Mouse (Mus musculus) spleen, postnatal 14 days (tissue): Measurements from ENCODE around the gene Hemk1.

Source experiments
- DNase-seq, 2 experiments: peaks; one replicate each; pipeline ENCODE4 v3.0.0; 2021 to 2022; ENCODE audit warnings: low spot score in 2 of 2

Gene Hemk1

GRCm38 (mm10) chr9:107338172-107338883 lies at the start of gene Hemk1:
Hemk1 (minus strand) TSS chr9:107338350.
- DNase-seq: peak; percentile 49 to 66

- DNase-seq: no peak
Measured at GRCm38 (mm10) chr9:107387708-107388107, 49.6 kb upstream of the Hemk1 start.

- peak; percentile 24 to 47 for DNase-seq
Measured at GRCm38 (mm10) chr9:107386722-107387121, 48.6 kb upstream of the Hemk1 start.

- no peak for DNase-seq
Measured at GRCm38 (mm10) chr9:107384396-107384795, 46.2 kb upstream of the Hemk1 start.

DNA sequence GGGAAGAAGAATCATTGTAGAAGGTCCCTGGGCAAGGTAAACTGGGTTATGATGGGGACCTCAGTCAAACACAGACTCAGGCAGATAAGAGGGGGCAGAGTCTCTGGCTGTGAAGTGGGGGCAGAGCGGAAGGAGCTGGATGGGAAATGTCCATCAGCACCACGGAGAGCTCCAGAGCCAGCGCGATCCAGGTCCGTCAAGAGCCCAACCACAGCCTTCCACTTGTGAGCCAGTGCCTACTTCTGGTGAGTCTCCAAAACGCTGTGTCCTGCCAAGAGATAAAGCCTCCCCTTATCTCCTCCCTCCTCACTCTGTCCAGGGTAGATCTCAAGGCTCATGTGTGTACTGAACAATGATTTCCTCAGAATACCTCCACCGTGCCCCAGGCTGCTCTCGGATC lies 43.6 kb upstream of the Hemk1 start:
- no peak for DNase-seq

DNA sequence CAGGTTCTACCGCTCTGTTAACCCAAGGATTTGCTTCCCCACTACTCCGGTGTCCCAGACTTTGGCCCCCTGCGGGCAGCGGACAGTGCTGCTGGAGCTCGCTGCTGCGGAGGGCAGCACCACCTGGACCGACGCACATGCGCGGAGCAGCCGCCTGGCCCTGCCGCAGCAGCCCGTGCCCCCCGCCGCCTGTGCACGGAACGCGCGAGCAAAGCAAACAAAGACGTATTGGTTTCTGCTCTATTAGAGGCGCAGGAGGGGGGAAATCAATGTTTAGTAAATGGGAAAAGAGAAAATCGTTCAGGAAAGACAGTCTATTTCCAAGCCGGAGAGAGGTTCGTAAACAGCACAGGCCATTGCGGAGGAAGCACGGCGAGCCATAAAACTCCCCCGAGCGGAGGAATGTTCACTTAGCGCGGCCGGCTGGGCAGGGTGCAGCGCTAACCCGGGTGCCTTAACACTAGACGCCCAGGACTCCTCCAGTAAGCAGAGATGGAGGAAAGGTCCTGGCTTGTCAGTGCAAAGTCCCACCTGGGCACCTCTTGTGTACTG lies 39.9 kb upstream of the Hemk1 start:
- no peak for DNase-seq

DNA sequence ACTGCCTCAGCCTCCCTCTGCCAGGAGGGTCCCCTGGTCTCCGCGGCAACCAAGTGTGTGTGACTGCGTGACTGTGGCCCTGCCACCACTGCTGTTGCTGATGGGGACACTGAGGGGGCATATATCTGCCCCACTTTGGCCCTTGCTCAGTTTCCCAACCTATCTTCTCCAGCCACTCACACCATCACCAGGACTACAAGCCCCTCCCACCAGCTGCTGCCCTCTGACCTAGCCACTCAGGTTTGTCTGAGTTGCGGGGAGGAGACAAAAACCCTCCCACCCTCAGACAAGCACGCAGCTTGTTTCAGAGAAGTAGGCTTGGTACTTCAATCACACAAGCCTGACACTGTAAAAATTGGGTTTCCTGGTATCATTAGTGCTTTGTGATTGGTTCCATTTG lies 37.3 kb upstream of the Hemk1 start:
- DNase-seq: no peak

DNA sequence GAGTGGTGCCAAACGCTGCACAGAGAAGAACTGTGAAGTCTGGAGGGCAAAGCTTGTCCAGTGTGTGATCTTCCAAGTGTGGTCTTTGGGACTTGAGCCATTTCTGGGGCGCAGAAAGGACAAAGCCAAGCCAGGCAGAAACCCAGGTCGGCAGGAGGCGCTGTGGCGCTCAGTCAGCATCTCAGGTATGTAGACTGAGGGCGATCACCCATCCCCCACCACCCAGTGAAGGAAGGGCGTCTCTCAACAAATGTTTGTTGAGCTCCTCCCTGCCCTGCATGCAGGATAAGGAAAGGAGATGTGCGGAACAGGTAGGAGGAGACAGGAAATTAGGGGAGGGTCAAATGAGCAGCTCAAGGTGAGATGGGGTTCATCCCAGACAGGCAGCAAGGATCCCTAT lies 36.5 kb upstream of the Hemk1 start:
- DNase-seq: peak in 1 of 2 experiments; percentile 20

GRCm38 (mm10) chr9:107372441-107372840 lies 34.3 kb upstream of the Hemk1 start:
- no peak for DNase-seq

- no peak for DNase-seq
Measured at GRCm38 (mm10) chr9:107370106-107370463, 31.9 kb upstream of the Hemk1 start.

GRCm38 (mm10) chr9:107369270-107370105 lies 31.3 kb upstream of the Hemk1 start:
- DNase-seq: peak; percentile 54 to 65

GRCm38 (mm10) chr9:107368302-107368701 lies 30.2 kb upstream of the Hemk1 start:
- DNase-seq: peak in 1 of 2 experiments; percentile 12

- peak in 1 of 2 experiments; percentile 55 for DNase-seq
Measured at GRCm38 (mm10) chr9:107366644-107367043, 28.5 kb upstream of the Hemk1 start.

DNA sequence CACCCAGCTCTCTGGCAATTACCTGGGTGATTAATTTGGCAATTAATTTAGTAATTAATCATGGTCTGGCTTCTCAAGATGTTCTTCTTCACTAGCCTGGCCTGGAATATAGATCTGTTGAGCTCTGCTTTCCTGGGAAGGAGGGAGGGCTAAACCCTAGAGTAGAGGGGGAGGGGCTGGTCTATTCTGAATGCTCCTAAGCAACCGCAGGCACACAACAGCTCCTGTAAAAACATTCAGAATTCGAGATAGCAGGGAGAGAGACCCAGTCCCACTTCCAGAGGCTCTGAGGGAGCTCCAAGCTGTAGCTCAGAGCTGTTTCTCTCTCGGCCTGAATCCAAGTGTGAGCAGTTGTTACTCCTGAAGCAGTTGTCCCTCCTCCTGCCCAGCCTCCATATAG lies 22.8 kb upstream of the Hemk1 start:
- DNase-seq: no peak

DNA sequence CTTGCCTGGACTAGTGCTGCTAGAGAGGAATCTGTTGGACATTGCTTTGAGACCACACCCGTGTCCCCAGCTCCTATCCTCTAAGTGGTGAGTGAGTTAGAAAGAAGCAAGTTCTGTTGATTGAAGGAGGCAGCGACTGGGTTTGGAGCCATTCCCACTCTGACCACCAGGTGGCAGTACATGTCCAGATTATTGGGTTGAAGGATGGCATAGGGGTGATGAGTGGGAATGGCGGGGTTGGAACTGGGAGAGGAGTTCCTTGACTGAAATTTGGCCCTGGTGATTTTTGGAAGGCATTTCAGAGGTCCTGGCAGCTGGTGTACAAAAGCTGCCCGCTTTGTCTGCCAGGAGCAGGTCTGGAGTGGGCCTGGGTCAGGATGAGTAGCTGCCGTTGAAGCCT lies 19.5 kb upstream of the Hemk1 start:
- peak; percentile 50 to 70 for DNase-seq

DNA sequence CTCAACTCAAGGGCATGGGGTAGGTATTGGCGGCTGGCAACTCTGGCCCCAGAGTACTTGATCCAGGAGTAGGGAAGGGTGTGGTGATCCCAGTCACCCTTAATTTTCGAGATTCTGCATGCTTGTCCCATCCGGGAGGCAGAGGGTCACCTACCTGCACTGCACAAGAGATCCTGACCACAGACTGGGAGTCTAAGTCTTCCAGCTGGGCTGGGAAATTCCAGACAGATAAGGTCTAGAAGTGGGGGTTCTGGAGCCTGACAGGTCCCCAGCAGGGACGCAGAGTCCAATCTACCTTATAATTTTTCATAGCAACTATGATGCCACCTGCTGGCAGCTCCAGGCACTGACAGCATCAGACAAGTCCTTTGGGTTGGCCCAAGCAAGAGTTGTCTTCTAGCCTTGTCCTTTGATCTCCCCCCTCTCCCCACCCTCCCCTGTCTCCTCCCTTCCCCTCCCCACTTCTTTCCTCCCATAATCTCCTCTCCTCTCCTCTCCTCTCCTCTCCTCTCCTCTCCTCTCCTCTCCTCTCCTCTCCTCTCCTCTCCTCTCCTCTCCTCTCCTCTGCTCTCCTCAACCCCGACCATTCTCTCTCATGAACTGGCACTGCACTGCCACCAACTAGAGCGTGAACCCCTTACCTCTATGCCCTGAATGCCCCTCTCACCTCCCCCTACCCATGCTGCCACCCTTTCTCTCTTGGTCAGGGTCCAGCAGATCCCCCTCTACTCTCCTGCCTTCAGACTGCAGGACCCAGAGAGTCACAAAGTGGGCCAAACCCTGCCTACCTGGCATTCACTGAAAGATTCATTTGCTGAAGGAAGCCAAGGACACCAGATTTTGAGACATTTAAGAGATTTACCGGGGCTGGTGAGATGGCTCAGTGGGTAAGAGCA lies 18.0 kb upstream of the Hemk1 start:
- DNase-seq: peak in 1 of 2 experiments; percentile 52

GRCm38 (mm10) chr9:107354826-107355225 lies 16.7 kb upstream of the Hemk1 start:
- no peak for DNase-seq

DNA sequence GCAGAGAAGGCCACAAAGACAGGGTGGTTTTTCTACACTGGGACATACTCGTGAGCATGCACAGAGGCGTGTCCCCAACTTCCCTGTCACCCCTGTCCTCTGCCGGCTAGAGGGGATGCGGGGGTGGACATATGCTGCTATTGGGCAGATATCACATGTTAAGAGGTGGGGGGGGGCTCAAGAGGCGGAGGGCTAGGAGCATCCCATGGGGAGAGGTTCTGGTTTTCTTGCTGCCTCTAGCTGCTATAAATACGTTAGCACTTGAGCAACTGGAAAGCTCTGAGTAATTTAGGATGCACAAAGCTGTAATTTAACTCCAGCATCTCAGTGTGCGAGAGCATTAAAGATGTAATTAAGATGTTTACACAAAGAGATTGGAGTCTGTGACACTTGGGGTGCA lies 11.2 kb upstream of the Hemk1 start:
- no peak for DNase-seq

- DNase-seq: no peak
Measured at GRCm38 (mm10) chr9:107347586-107348183, 9.5 kb upstream of the Hemk1 start.

DNA sequence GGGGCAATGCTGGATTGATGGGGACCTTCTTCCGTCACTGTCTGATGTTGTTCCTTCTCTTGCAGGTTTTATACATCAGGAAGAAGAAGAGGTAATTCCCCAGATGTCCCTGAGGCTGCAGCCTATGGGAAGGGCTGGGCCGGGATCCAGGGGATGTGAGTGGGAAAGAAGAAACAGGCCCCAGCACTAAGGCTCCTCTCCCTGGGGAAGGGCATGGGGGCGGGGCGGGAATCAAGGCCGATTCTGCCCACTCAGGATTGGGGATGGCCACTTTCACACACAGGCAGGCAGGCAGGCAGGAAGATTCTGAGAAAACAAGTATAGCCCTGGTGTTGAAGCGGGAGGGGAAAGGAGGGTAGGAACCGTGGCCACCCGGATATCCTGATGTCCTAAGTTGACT lies 7.9 kb upstream of the Hemk1 start:
- DNase-seq: no peak

GRCm38 (mm10) chr9:107344027-107344426 lies 5.9 kb upstream of the Hemk1 start:
- DNase-seq: no peak
